Mouse (Mus musculus): ENCODE measurements at regions not wholly inside any gene's neighbourhood (a gene's known extent, or its start where the extent isn't known, plus 50 kb on each side); places are given as distances from the start of the nearest gene placed in this dataset.

GRCm38 (mm10) chr1:151045334-151045733 is 52.1 kb upstream of the Hmcn1 start:
- Histone ChIP-seq H3K36me3 (ENCODE audit: control insufficient read depth, insufficient read depth, low read length) (no peaks in the 10 kb centered on the region), H3K4me1 (ENCODE audit: control insufficient read depth, insufficient read depth, low read length) (peaks cover 9% of the 10 kb centered on the region; the same call in 1 of the 2 replicates), H3K4me3 (ENCODE audit: insufficient read depth, low read depth, low read length) (no peak overlapping the region), H3K27me3 (replicated peaks; ENCODE audit: control insufficient read depth, insufficient read depth, low read length) (no peaks in the 10 kb centered on the region), H3K27ac (ENCODE audit: insufficient read depth, low read depth, low read length) (no peak overlapping the region)
- 67% methylated on average over 5 of the region's 5 CpGs for WGBS
- TF ChIP-seq CTCF (conservative IDR thresholded peaks at IDR 0.05; ENCODE audit: insufficient read depth, insufficient read length, low read depth, low read length) (no peak), POLR2A (IDR thresholded peaks at IDR 0.05; ENCODE audit: low read depth, low read length) (no peak)
- DNase-seq = no peak

GRCm38 (mm10) chr1:151046626-151047025 is 53.4 kb upstream of the Hmcn1 start:
- no peaks in the 10 kb centered on the region for H3K36me3 ChIP-seq (ENCODE audit: control insufficient read depth, insufficient read depth, low read length)
- 28% methylated on average over 7 of the region's 7 CpGs for WGBS
- H3K4me3 ChIP-seq (ENCODE audit: insufficient read depth, low read depth, low read length) = no peak overlapping the region
- no peaks in the 10 kb centered on the region for H3K27me3 ChIP-seq (replicated peaks; ENCODE audit: control insufficient read depth, insufficient read depth, low read length)
- no peak overlapping the region for H3K27ac ChIP-seq (ENCODE audit: insufficient read depth, low read depth, low read length)
- TF ChIP-seq POLR2A (IDR thresholded peaks at IDR 0.05; ENCODE audit: low read depth, low read length) (no peak), CTCF (conservative IDR thresholded peaks at IDR 0.05; ENCODE audit: insufficient read depth, insufficient read length, low read depth, low read length) (no peak)
- DNase-seq = peak; percentile 60
- H3K4me1 ChIP-seq (ENCODE audit: control insufficient read depth, insufficient read depth, low read length) = peaks cover 6% of the 10 kb centered on the region; the same call in 1 of the 2 replicates

GRCm38 (mm10) chr1:151049726-151050506 is 56.7 kb upstream of the Hmcn1 start:
- no peak overlapping the region for H3K4me3 ChIP-seq (ENCODE audit: insufficient read depth, low read depth, low read length)
- H3K36me3 ChIP-seq (ENCODE audit: control insufficient read depth, insufficient read depth, low read length) = no peaks in the 10 kb centered on the region
- H3K27me3 ChIP-seq (replicated peaks; ENCODE audit: control insufficient read depth, insufficient read depth, low read length) = no peaks in the 10 kb centered on the region
- TF ChIP-seq POLR2A (IDR thresholded peaks at IDR 0.05; ENCODE audit: low read depth, low read length) = no peak
- TF ChIP-seq CTCF (conservative IDR thresholded peaks at IDR 0.05; ENCODE audit: insufficient read depth, insufficient read length, low read depth, low read length) = no peak
- 75% methylated on average over 19 of the region's 19 CpGs for WGBS
- H3K4me1 ChIP-seq (ENCODE audit: control insufficient read depth, insufficient read depth, low read length) = peaks cover 14% of the 10 kb centered on the region; the same call in 1 of the 2 replicates
- H3K27ac ChIP-seq (ENCODE audit: insufficient read depth, low read depth, low read length) = no peak overlapping the region
- DNase-seq = no peak

- H3K27ac ChIP-seq (ENCODE audit: insufficient read depth, low read depth, low read length) = no peak overlapping the region
- 92% methylated on average over 3 of the region's 3 CpGs for WGBS
These were observed 57.2 kb upstream of the Hmcn1 start for GRCm38 (mm10) chr1:151050507-151050816.

GRCm38 (mm10) chr1:151053268-151053667 is 60.0 kb upstream of the Hmcn1 start:
- no peaks in the 10 kb centered on the region for H3K27me3 ChIP-seq (replicated peaks; ENCODE audit: control insufficient read depth, insufficient read depth, low read length)
- peaks cover 7% of the 10 kb centered on the region; the same call in 1 of the 2 replicates for H3K4me1 ChIP-seq (ENCODE audit: control insufficient read depth, insufficient read depth, low read length)
- DNase-seq = peak; percentile 72
- TF ChIP-seq CTCF (conservative IDR thresholded peaks at IDR 0.05; ENCODE audit: insufficient read depth, insufficient read length, low read depth, low read length) (no peak), POLR2A (IDR thresholded peaks at IDR 0.05; ENCODE audit: low read depth, low read length) (no peak)
- no peak overlapping the region for H3K27ac ChIP-seq (ENCODE audit: insufficient read depth, low read depth, low read length)
- WGBS = 40% methylated on average over 5 of the region's 5 CpGs
- no peaks in the 10 kb centered on the region for H3K36me3 ChIP-seq (ENCODE audit: control insufficient read depth, insufficient read depth, low read length)
- H3K4me3 ChIP-seq (ENCODE audit: insufficient read depth, low read depth, low read length) = no peak overlapping the region

More at GRCm38 (mm10) chr1:151050507-151050816, 57.2 kb upstream of the Hmcn1 start:
- TF ChIP-seq CTCF (conservative IDR thresholded peaks at IDR 0.05; ENCODE audit: insufficient read depth, insufficient read length, low read depth, low read length) (no peak), POLR2A (IDR thresholded peaks at IDR 0.05; ENCODE audit: low read depth, low read length) (no peak)
- no peak for DNase-seq
- peaks cover 14% of the 10 kb centered on the region; the same call in 1 of the 2 replicates for H3K4me1 ChIP-seq (ENCODE audit: control insufficient read depth, insufficient read depth, low read length)
- no peaks in the 10 kb centered on the region for H3K27me3 ChIP-seq (replicated peaks; ENCODE audit: control insufficient read depth, insufficient read depth, low read length)
- no peaks in the 10 kb centered on the region for H3K36me3 ChIP-seq (ENCODE audit: control insufficient read depth, insufficient read depth, low read length)
- H3K4me3 ChIP-seq (ENCODE audit: insufficient read depth, low read depth, low read length) = no peak overlapping the region

- Histone ChIP-seq H3K4me1 (ENCODE audit: control insufficient read depth, insufficient read depth, low read length) (peaks cover 12% of the 10 kb centered on the region; the same call in 1 of the 2 replicates), H3K4me3 (ENCODE audit: insufficient read depth, low read depth, low read length) (no peak overlapping the region), H3K27me3 (replicated peaks; ENCODE audit: control insufficient read depth, insufficient read depth, low read length) (no peaks in the 10 kb centered on the region), H3K27ac (ENCODE audit: insufficient read depth, low read depth, low read length) (no peak overlapping the region), H3K36me3 (ENCODE audit: control insufficient read depth, insufficient read depth, low read length) (no peaks in the 10 kb centered on the region)
- TF ChIP-seq CTCF (conservative IDR thresholded peaks at IDR 0.05; ENCODE audit: insufficient read depth, insufficient read length, low read depth, low read length) = no peak
- TF ChIP-seq POLR2A (IDR thresholded peaks at IDR 0.05; ENCODE audit: low read depth, low read length) = no peak
- 93% methylated on average over 6 of the region's 6 CpGs for WGBS
- DNase-seq = no peak
These were observed 62.2 kb upstream of the Hmcn1 start for GRCm38 (mm10) chr1:151055396-151055795.

- TF ChIP-seq POLR2A (IDR thresholded peaks at IDR 0.05; ENCODE audit: low read depth, low read length) = no peak
- no peak for TF ChIP-seq CTCF (conservative IDR thresholded peaks at IDR 0.05; ENCODE audit: insufficient read depth, insufficient read length, low read depth, low read length)
- Histone ChIP-seq H3K27ac (ENCODE audit: insufficient read depth, low read depth, low read length) (peak overlapping the region; percentile 91), H3K4me3 (ENCODE audit: insufficient read depth, low read depth, low read length) (no peak overlapping the region), H3K4me1 (ENCODE audit: control insufficient read depth, insufficient read depth, low read length) (peaks cover 18% of the 10 kb centered on the region; the same call in 1 of the 2 replicates), H3K36me3 (ENCODE audit: control insufficient read depth, insufficient read depth, low read length) (no peaks in the 10 kb centered on the region), H3K27me3 (replicated peaks; ENCODE audit: control insufficient read depth, insufficient read depth, low read length) (no peaks in the 10 kb centered on the region)
- DNase-seq = peak; percentile 66
- 49% methylated on average over 4 of the region's 4 CpGs for WGBS
These were observed 66.4 kb upstream of the Hmcn1 start for GRCm38 (mm10) chr1:151059546-151060136.

Data from kidney, adult 2 months (tissue).